Mouse (Mus musculus) macrophage (primary cell): Measurements from ENCODE around the gene H2-D1. TPM values are rescaled to one million over a fixed set of nuclear protein-coding genes. Genes with fewer than 3 reads are reported as not detected.
"Not testable (repeated sequence)": the region's sequence is repeated elsewhere in the genome, so short reads cannot be mapped to it uniquely, and the experiment has no call there.

Experiments used
- H3K27ac ChIP-seq: fragments of 350-480 bp; formaldehyde crosslinking; 2 replicates; pipeline ENCODE4 v1.9.0; 2021
- H3K36me3 ChIP-seq: fragments of 350-480 bp; formaldehyde crosslinking; 2 replicates; pipeline ENCODE4 v1.9.0; 2021; ENCODE audit errors: inconsistent target
- H3K4me3 ChIP-seq: fragments of 350-480 bp; formaldehyde crosslinking; 2 replicates; pipeline ENCODE4 v1.9.0; 2021; ENCODE audit errors: inconsistent target
- H3K79me2 ChIP-seq: fragments of 350-480 bp; formaldehyde crosslinking; 2 replicates; pipeline ENCODE4 v1.9.0; 2021; ENCODE audit errors: inconsistent target
- WGBS: methylation state at CpG from one replicate; pipeline ENCODE4 v1.1.7; 2026; ENCODE audit warnings: inconsistent platforms; ENCODE audit not compliant: missing documents; 5-methylcytosine and 5-hydroxymethylcytosine counted together
- polyA plus RNA-seq: library from polyadenylated mRNA; stranded (reverse); fragments of 250-400 nt; gene quantifications from 3 replicates; pipeline ENCODE4 v1.2.4, GENCODE M21; 2018; ENCODE audit warnings: inconsistent platforms

The H2-D1 gene
- polyA plus RNA-seq, 1 experiment from 2014 or later, result 2,972 TPM

DNA sequence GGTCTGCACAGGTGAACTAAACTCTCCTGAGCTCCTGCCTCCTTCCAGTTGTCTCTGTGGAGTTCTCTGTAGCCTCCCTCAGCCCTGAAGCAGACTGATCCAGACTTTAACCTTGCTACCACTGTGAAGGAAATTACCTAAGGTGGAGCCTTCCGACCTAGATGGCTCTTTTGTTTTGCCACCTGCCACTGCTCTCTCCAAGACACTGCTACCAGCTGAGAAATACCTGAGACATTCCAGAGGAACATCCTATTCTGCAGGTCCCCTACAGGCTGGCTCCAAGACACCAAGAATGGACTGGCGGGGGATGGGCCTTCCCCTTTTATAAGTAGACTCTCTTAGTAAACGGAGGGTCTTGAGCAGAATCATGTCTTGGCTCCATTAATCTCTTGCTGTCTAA lies 17.7 kb downstream of the H2-D1 start:
- WGBS, result 76% methylated on average over 3 of the region's 3 CpGs
- Histone ChIP-seq H3K27ac (no peak overlapping the region), H3K36me3 (no peaks in the 10 kb centered on the region), H3K79me2 (no peaks in the 10 kb centered on the region), H3K4me3 (no peak overlapping the region)

DNA sequence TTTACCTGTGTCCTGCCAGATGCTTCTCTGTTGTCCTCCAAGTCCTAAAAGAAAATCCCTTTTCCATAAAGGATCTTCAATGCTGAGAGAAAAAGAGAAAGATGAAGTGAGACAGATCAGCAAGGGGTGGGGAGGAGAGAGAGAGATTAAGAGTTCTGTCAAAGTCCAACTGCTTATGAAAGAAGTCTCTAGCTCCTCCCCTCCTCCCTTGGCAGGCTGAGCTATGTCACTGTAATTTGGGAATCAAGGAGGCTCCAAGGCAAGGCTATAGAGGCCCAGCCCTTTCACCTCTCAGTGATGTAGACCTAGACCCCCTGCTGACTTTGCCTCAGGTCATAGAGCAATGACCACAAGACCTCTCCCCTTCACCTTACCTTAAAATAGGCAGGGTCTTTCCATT lies 22.9 kb downstream of the H2-D1 start:
- H3K79me2 ChIP-seq, result no peaks in the 10 kb centered on the region
- no peak overlapping the region for H3K27ac ChIP-seq
- no peaks in the 10 kb centered on the region for H3K36me3 ChIP-seq
- H3K4me3 ChIP-seq, result no peak overlapping the region

DNA sequence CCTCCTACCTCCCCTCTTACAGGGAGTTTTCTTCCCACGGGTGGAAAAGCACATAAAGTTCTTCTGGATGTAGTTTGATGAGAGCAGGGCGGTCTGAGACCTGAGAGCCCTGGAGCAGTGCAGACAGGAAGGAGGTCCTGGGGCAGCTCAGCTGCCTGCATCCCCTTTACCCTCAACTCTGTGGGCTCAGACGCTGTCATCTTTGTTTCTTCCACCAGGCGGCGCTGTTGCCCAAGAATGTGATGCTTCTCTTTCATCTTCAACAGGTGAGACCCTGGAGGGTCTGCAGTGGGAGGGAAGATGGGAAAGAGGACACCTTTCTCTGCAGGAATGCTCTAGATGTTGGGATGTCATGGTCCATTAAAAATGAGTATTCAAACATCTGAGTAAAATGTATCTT lies 33.3 kb downstream of the H2-D1 start:
- 6% methylated on average over 5 of the region's 5 CpGs for WGBS
- H3K27ac ChIP-seq, H3K36me3 ChIP-seq, H3K4me3 ChIP-seq, H3K79me2 ChIP-seq: not testable (repeated sequence)

DNA sequence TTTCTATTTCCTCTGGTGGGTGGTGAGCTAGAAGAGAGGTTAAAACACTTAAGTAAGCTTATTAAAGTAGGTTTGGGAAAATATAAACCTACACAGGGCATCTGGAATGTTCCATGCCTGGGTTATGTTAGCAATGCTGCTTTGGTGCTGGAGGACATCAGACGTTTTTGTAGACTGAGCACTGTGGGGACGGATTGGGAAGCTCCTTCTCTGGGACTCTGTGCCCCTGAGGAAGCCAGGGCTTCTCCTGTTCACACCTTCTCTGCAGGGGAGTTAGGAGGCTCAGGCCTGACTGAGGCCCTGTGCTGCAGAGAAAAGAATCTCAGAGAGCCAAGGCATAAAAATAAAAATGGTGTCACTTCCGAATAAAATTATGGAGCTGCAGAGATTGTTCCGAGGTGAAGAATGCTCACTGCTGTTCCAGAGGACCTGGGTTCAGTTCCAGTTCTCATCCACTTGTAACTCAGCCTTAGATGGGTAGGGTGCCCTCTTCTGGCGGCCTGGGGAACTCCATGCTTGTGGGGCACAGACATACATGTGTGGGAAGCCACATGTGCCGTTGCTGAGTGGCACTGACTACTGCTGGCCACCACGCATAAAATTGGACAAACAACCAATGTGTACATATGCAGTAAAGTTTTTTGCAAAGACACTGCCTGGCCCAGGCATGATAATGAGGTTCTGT lies 37.9 kb downstream of the H2-D1 start:
- 91% methylated on average over 7 of the region's 7 CpGs for WGBS
- not testable (repeated sequence) for H3K27ac ChIP-seq, H3K4me3 ChIP-seq, H3K36me3 ChIP-seq, H3K79me2 ChIP-seq

DNA sequence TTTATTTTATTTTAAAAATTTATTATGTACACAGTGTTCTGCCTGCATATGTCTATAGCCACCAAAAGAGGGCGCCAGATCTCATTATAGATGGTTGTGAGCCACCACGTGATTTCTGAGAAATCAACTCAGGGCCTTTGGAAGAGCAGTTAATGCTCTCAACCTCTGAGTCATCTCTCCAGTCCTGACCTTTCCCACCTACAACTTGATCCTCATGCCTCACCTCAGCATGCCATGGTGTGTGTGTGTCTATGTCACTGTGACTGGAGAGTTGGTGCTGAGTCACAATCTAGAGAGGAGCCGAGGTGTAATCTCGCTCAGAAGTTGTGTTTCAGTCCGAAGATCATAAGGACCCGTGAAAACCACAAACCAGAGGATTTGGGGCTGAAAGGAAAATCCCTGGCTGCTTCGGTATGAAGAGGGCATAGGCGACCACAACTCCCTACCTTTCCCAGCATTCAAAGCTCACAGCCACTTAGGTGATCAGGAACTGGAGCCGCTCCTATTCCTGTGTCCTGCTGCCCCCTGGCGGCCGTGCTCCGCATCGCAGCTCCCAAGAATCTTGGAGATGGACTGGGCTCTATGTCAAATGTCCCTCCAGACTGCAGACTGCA lies 39.2 kb downstream of the H2-D1 start:
- H3K27ac ChIP-seq, result no peak overlapping the region
- H3K36me3 ChIP-seq, result no peaks in the 10 kb centered on the region
- H3K4me3 ChIP-seq, result no peak overlapping the region
- H3K79me2 ChIP-seq, result no peaks in the 10 kb centered on the region
- 14% methylated on average over 13 of the region's 13 CpGs for whole genome bisulfite sequencing

DNA sequence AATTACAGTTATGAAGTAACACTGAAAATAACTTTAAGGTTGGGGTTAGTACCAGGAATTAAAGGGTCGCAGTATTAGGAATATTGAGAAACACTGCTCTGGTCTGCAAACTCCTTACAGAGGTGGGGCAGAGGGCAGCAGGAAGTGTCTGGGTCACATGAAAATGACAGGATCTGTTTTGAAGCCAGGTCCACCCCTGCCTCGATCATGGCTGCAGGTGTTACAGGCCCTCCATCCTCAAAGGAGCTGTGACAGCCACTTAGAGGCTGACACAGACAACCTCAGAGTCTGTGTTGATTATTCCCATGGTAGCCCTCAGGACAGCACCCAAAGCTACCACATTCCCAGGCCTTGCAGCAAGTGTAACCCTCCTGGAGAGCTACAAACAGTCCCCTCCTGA lies 40.7 kb downstream of the H2-D1 start:
- Histone ChIP-seq H3K36me3 (no peaks in the 10 kb centered on the region), H3K79me2 (no peaks in the 10 kb centered on the region), H3K27ac (no peak overlapping the region), H3K4me3 (no peak overlapping the region)
- 65% methylated on average over 2 of the region's 2 CpGs for WGBS

DNA sequence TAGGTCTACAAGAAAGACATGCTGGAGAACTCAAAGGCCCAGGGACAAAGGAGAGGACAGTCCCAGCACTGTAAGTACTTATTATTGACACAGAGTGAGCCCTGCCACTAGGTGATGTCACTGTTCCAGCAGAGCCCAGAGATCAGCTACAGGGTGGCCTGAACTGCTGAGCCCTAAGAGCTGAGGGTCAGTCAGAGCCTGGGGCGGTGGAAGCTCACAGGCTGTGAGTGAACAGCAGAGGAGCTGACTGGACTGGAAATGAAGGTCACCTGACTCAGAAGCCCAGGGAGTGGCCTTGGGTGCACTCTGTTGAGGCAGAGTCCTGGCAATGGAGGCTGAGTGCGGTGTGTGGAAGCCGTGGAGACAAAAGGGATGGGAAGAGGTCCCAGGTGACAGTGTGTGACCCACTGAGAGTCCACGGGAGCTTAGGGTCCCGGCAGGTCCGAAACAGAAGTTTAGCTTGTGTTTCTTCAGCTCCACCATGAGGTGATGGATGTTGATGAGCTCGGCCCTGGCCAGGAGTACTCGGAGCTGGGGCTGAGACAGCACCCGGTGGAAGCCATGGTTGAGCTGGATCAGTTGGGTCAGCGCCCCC lies 41.3 kb downstream of the H2-D1 start:
- Histone ChIP-seq H3K4me3 (no peak overlapping the region), H3K36me3 (no peaks in the 10 kb centered on the region), H3K79me2 (no peaks in the 10 kb centered on the region), H3K27ac (no peak overlapping the region)
- WGBS, result 94% methylated on average over 10 of the region's 10 CpGs

DNA sequence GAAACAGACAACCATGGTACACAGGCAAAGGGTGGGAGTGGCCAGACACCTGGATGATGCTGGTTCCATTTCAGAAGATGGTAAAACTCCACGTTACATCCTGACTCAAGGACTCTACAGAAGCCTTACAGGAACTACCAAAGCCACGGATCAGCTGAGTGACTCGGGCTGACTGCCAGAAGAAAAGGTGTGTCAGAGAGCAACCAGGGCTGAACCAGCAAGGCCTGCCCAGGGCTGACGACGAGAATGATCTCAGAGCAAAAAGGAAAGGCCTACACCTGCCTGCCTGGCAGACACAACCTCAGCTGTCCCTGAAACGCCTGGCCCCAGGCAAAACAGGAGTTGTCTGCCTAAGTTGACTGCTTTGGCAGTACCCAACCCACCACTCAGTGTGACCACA lies 41.9 kb downstream of the H2-D1 start:
- Histone ChIP-seq H3K79me2 (no peaks in the 10 kb centered on the region), H3K4me3 (no peak overlapping the region), H3K36me3 (no peaks in the 10 kb centered on the region), H3K27ac (no peak overlapping the region)
- WGBS, result 33% methylated on average over 6 of the region's 6 CpGs

DNA sequence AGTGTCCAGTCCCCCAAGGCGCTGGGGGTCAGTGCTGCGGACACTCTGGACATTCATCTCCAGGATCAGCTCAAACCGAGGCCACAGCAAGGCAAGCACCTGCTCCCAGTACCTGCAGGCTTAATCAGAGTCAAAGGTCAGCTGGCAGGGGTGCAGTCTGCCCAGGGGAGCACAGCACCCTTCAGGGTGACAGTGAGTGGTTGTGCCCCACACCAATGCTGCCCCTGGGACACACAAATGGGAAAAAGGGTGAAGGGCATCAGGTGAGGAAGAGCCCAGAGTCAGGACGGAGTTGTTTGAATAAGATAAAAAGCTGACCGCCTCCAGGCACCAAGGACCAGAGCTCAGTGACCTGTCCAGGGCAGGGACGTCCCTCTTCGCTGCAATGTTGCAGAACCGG lies 42.4 kb downstream of the H2-D1 start:
- WGBS, result 89% methylated on average over 6 of the region's 8 CpGs
- not testable (repeated sequence) for H3K27ac ChIP-seq, H3K4me3 ChIP-seq, H3K36me3 ChIP-seq, H3K79me2 ChIP-seq

Other genes with a start within 250 kb of the H2-D1 start
- 0.06 to 0.32 TPM (median 0.07 TPM) in 3 replicates for gene Vwa7, start 246.2 kb upstream of the H2-D1 start, polyA plus RNA-seq
- not detected in 3 replicates for gene Sapcd1, start 234.7 kb upstream of the H2-D1 start, polyA plus RNA-seq
- 0.48 to 0.51 TPM (median 0.50 TPM) in 3 replicates for gene Msh5, start 216.0 kb upstream of the H2-D1 start, polyA plus RNA-seq
- gene Clic1, start 212.8 kb upstream of the H2-D1 start, polyA plus RNA-seq, result 359 to 667 TPM (median 372 TPM) in 3 replicates
- 3.3 to 9.6 TPM (median 4.8 TPM) in 3 replicates for gene Ddah2, start 203.7 kb upstream of the H2-D1 start, polyA plus RNA-seq
- gene Ly6g6c, start 197.3 kb upstream of the H2-D1 start, polyA plus RNA-seq, result not detected in 3 replicates
- 0.17 TPM in 1 of 3 replicates, not detected in the others for gene Mpig6b, start 196.5 kb upstream of the H2-D1 start, polyA plus RNA-seq
- gene Ly6g6e, start 185.8 kb upstream of the H2-D1 start, polyA plus RNA-seq, result not detected in 3 replicates
- 0.43 to 1.7 TPM (median 0.88 TPM) in 3 replicates for gene Ly6g6d, start 184.7 kb upstream of the H2-D1 start, polyA plus RNA-seq
- not detected in 3 replicates for gene Ly6g6f, start 177.1 kb upstream of the H2-D1 start, polyA plus RNA-seq
- 33.9 to 63.2 TPM (median 53.2 TPM) in 3 replicates for gene Abhd16a, start 173.5 kb upstream of the H2-D1 start, polyA plus RNA-seq
- gene Ly6g5c, start 154.5 kb upstream of the H2-D1 start, polyA plus RNA-seq, result not detected in 3 replicates
- 0.36 to 0.46 TPM in 2 of 3 replicates, not detected in the other for gene Ly6g5b, start 147.3 kb upstream of the H2-D1 start, polyA plus RNA-seq
- 11.4 to 18.0 TPM (median 13.2 TPM) in 3 replicates for gene Gpank1, start 141.3 kb upstream of the H2-D1 start, polyA plus RNA-seq
- 129 to 166 TPM (median 149 TPM) in 3 replicates for gene Csnk2b, start 140.7 kb upstream of the H2-D1 start, polyA plus RNA-seq
- gene D17H6S53E, start 136.4 kb upstream of the H2-D1 start, polyA plus RNA-seq, result 11.5 to 23.5 TPM (median 22.0 TPM) in 3 replicates
- not detected in 3 replicates for gene Apom, start 130.7 kb upstream of the H2-D1 start, polyA plus RNA-seq
- 103 to 118 TPM (median 104 TPM) in 3 replicates for gene Bag6, start 127.6 kb upstream of the H2-D1 start, polyA plus RNA-seq
- gene Prrc2a, start 97.8 kb upstream of the H2-D1 start, polyA plus RNA-seq, result 91.3 to 139 TPM (median 124 TPM) in 3 replicates
- 231 to 253 TPM (median 243 TPM) in 3 replicates for gene Aif1, start 86.7 kb upstream of the H2-D1 start, polyA plus RNA-seq
- gene Lst1, start 74.3 kb upstream of the H2-D1 start, polyA plus RNA-seq, result 322 to 615 TPM (median 449 TPM) in 3 replicates
- gene Ltb, start 68.3 kb upstream of the H2-D1 start, polyA plus RNA-seq, result 0.33 to 0.50 TPM (median 0.48 TPM) in 3 replicates
- gene Tnf, start 60.7 kb upstream of the H2-D1 start, polyA plus RNA-seq, result 20.0 to 57.4 TPM (median 38.0 TPM) in 3 replicates
- gene Lta, start 57.4 kb upstream of the H2-D1 start, polyA plus RNA-seq, result not detected in 3 replicates
- not detected in 3 replicates for gene Gm16181, start 41.9 kb upstream of the H2-D1 start, polyA plus RNA-seq
- gene Atp6v1g2, start 29.1 kb upstream of the H2-D1 start, polyA plus RNA-seq, result 5.0 to 12.5 TPM (median 6.9 TPM) in 3 replicates
- 8.3 to 16.7 TPM (median 14.8 TPM) in 3 replicates for gene Nfkbil1, start 26.9 kb upstream of the H2-D1 start, polyA plus RNA-seq
- gene Ddx39b, start 21.0 kb upstream of the H2-D1 start, polyA plus RNA-seq, result 113 to 158 TPM (median 122 TPM) in 3 replicates
- not detected in 3 replicates for gene H2-Q1, start 57.7 kb downstream of the H2-D1 start, polyA plus RNA-seq
- not detected in 3 replicates for gene H2-Q2, start 79.5 kb downstream of the H2-D1 start, polyA plus RNA-seq
- gene H2-Q4, start 116.9 kb downstream of the H2-D1 start, polyA plus RNA-seq, result 54.4 to 151 TPM (median 62.1 TPM) in 3 replicates
- gene H2-Q6, start 162.1 kb downstream of the H2-D1 start, polyA plus RNA-seq, result 6.1 to 11.8 TPM (median 9.4 TPM) in 3 replicates
- 9.6 to 18.4 TPM (median 13.1 TPM) in 3 replicates for gene H2-Q7, start 176.4 kb downstream of the H2-D1 start, polyA plus RNA-seq
- 0.07 to 0.35 TPM in 2 of 3 replicates, not detected in the other for gene H2-Q10, start 207.4 kb downstream of the H2-D1 start, polyA plus RNA-seq
- gene Pou5f1, start 243.3 kb downstream of the H2-D1 start, polyA plus RNA-seq, result not detected in 3 replicates